Mouse (Mus musculus): Measurements from ENCODE around the gene Ephb6.

GRCm38 (mm10) chr6:41658487-41658886, 53.2 kb downstream of the Ephb6 start:
- TF ChIP-seq CTCF (conservative IDR thresholded peaks at IDR 0.05; ENCODE audit: low read length) (no peak), NANOG (IDR thresholded peaks at IDR 0.05; ENCODE audit: borderline replicate concordance, low read length) (no peak)
